Mouse (Mus musculus) forebrain, embryonic 13.5 days (tissue): ENCODE measurements at regions not wholly inside any gene's neighbourhood (a gene's known extent, or its start where the extent isn't known, plus 50 kb on each side); places are given as distances from the start of the nearest gene placed in this dataset.
"Not testable (repeated sequence)": the region's sequence is repeated elsewhere in the genome, so short reads cannot be mapped to it uniquely, and the experiment has no call there.

Experiments used
- ATAC-seq: fragments of 200-750 bp; cut with Nextera tagmentation; 2 replicates; pipeline ENCODE4 v1.8.0; 2017
- H3K27ac ChIP-seq: fragments of 300-500 bp; sonication (generic); 2 replicates; pipeline ENCODE4 v1.5.1; 2015; ENCODE audit warnings: inconsistent platforms, mild to moderate bottlenecking, moderate library complexity
- H3K27me3 ChIP-seq: fragments of 300-500 bp; sonication (generic); 2 replicates; pipeline ENCODE4 v1.6.1; 2015; ENCODE audit warnings: mild to moderate bottlenecking, inconsistent platforms
- H3K36me3 ChIP-seq: fragments of 300-500 bp; sonication (generic); 2 replicates; pipeline ENCODE4 v1.6.1; 2015; ENCODE audit warnings: mild to moderate bottlenecking, inconsistent platforms; ENCODE audit not compliant: poor library complexity, severe bottlenecking
- H3K4me1 ChIP-seq: fragments of 300-500 bp; sonication (generic); 2 replicates; pipeline ENCODE4 v1.6.1; 2015; ENCODE audit warnings: inconsistent platforms
- H3K4me2 ChIP-seq: fragments of 300-500 bp; sonication (generic); 2 replicates; pipeline ENCODE4 v1.6.1; 2015; ENCODE audit warnings: inconsistent platforms, mild to moderate bottlenecking, moderate library complexity
- H3K4me3 ChIP-seq: fragments of 300-500 bp; sonication (generic); 2 replicates; pipeline ENCODE4 v1.5.1; 2015; ENCODE audit warnings: mild to moderate bottlenecking, inconsistent platforms
- H3K9ac ChIP-seq: fragments of 300-500 bp; sonication (generic); 2 replicates; pipeline ENCODE4 v1.6.1; 2015; ENCODE audit warnings: mild to moderate bottlenecking, inconsistent platforms
- H3K9me3 ChIP-seq: fragments of 300-500 bp; sonication (generic); replicated peaks from 2 replicates; pipeline ENCODE4 v1.6.1; 2016; ENCODE audit warnings: inconsistent platforms
- WGBS: fragments of 180-500 bp; shearing (Covaris S2); methylation state at CpG from one replicate; pipeline ENCODE4 v1.1.7; 2015; 5-methylcytosine and 5-hydroxymethylcytosine counted together

GRCm38 (mm10) chr9:11126833-11127232, 222.3 kb upstream of the Cntn5 start:
- Histone ChIP-seq H3K9me3 (no peaks in the 10 kb centered on the region), H3K36me3 (no peaks in the 10 kb centered on the region), H3K9ac (no peak overlapping the region), H3K4me2 (no peak overlapping the region), H3K27me3 (no peaks in the 10 kb centered on the region), H3K4me1 (no peaks in the 10 kb centered on the region), H3K27ac (no peak overlapping the region), H3K4me3 (no peak overlapping the region)
- 82% methylated on average over 5 of the region's 5 CpGs for WGBS
- ATAC-seq, result no peak

DNA sequence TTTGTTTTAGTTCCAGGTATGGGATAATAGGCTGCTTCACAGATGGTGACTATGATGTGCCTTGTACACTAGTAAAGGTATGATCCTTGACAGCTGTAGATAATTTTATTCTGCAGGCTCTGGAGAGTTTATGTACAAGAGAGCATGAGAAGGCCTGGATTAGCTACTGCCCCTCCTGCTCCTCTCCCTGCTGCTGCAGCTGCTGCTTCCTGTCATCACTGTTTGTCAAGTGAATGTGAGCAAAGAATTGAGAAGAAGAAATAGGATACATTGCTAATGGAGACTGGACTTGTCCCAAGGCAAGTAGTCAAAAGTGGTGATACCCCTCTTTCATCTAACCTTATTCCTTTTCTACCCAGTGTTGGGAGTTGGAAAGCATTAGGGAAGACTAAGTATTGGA, 214.6 kb upstream of the Cntn5 start:
- H3K27ac ChIP-seq, result no peak overlapping the region
- no peaks in the 10 kb centered on the region for H3K27me3 ChIP-seq
- ATAC-seq, result no peak
- no peak overlapping the region for H3K4me3 ChIP-seq
- no peak overlapping the region for H3K4me2 ChIP-seq
- H3K36me3 ChIP-seq, result no peaks in the 10 kb centered on the region
- no peaks in the 10 kb centered on the region for H3K4me1 ChIP-seq
- H3K9ac ChIP-seq, result no peak overlapping the region
- H3K9me3 ChIP-seq, result no peaks in the 10 kb centered on the region

DNA sequence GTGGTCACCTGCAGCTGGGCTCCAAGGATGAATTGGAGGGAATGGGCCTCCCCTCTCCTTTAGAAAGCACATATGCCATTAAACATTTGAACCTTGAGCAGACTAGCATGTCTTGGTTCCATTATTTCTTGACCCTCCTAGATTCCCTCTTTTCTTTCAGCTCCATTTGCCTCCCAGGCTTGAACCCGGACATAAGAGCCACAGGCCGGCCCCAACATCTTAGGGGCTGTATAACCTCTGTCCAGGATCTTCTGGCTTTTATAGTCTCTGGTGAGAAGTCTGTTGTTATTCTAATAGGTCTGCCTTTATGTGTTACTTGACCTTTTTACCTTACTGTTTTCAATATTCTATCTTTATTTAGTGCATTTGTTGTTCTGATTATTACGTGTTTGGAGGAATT, 203.3 kb upstream of the Cntn5 start:
- WGBS, result 80% methylated on average over 3 of the region's 3 CpGs
- H3K27ac ChIP-seq, H3K4me1 ChIP-seq, H3K27me3 ChIP-seq, H3K9me3 ChIP-seq, H3K9ac ChIP-seq, H3K36me3 ChIP-seq, ATAC-seq, H3K4me3 ChIP-seq, H3K4me2 ChIP-seq: not testable (repeated sequence)

DNA sequence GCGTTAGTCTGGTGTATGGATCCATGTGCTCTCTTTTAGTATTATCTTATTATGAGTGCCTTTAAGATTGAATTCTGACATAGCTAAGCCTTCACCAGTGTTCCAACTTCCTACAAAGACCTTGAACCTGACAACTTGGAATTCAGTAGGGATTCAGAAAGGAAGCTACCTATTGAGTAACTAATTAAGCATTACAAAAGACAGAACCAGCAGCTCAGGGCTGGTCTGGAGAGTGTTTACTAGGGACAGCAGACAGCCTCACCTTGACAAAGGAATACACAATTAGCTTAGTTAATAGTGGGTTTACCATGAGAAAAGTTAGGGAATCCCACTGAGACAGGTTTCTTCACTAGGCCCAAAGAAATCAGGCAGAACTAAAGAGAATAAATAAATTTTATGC, 202.6 kb upstream of the Cntn5 start:
- 93% methylated on average over 1 of the region's 1 CpGs for WGBS
- not testable (repeated sequence) for H3K36me3 ChIP-seq, H3K27me3 ChIP-seq, ATAC-seq, H3K27ac ChIP-seq, H3K4me2 ChIP-seq, H3K9ac ChIP-seq, H3K4me3 ChIP-seq, H3K9me3 ChIP-seq, H3K4me1 ChIP-seq

DNA sequence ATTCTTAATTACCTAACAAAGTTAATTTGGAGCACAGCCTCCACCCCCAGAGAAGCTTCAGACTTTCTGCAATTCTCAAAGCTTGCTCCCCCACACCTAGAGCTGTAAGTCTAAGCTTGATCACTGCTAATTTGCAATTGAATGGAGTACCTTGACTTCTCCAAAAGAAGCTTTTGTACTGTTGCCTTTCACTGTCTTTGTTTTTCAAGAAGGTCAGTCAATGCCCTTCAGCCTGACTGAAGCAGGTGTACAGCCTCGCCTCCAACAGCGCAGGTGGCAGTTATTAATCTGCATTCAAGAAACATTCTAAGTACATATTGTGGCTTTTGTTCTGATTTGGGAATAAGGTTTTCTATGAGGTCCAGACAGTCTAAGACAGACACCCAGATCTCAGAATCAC, 201.7 kb upstream of the Cntn5 start:
- Histone ChIP-seq H3K9me3 (peaks cover 4% of the 10 kb centered on the region; the same call in 1 of the 2 replicates), H3K36me3 (no peaks in the 10 kb centered on the region), H3K9ac (no peak overlapping the region), H3K27ac (no peak overlapping the region), H3K27me3 (no peaks in the 10 kb centered on the region), H3K4me3 (no peak overlapping the region), H3K4me2 (no peak overlapping the region), H3K4me1 (no peaks in the 10 kb centered on the region)
- no peak for ATAC-seq
- WGBS, result 85% methylated on average over 2 of the region's 2 CpGs

DNA sequence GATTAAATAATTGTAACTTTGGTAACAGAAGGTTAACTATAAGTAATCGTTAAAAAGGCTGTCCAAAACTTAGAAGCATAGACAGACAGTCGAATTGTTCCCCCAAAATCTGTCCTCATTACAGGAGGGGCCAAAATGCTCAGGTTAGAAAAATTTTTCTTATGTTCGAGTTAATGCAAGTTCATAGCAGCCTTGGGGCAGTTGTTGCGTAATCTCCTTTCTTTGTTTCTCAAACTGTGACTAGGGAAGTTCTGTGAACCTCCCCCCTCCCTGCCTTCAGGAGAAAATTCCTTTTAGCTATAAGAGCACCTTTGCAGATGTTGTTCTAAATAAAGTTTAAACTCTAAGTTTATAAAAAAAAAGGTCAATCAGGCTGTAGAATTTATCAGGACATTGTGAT, 198.9 kb upstream of the Cntn5 start:
- 83% methylated on average over 4 of the region's 4 CpGs for WGBS
- no peak for ATAC-seq

DNA sequence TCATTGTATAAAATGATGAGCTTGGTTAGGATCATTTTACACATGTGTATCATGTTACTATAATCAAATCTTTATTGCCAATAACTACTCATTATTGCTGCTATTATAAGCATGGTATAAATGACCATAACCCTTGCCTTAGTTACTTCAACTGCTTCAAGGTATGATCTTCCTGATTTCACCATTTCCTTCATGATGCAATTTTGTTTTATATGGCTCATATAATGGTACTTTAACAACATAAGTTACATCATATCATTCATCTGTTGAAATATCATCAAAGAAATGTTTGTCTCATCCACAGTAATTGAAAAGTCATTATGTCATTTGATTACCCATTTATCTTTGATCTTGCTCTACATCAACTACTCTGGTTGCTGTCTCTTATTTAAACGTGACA, 188.3 kb upstream of the Cntn5 start:
- Histone ChIP-seq H3K27ac (no peak overlapping the region), H3K9ac (no peak overlapping the region), H3K4me3 (no peak overlapping the region), H3K27me3 (no peaks in the 10 kb centered on the region), H3K4me1 (no peaks in the 10 kb centered on the region), H3K36me3 (no peaks in the 10 kb centered on the region), H3K9me3 (no peaks in the 10 kb centered on the region), H3K4me2 (no peak overlapping the region)
- no peak for ATAC-seq
- 88% methylated on average over 1 of the region's 1 CpGs for WGBS

More for the DNA sequence above, 198.9 kb upstream of the Cntn5 start:
- H3K9ac ChIP-seq, result no peak overlapping the region
- peaks cover 4% of the 10 kb centered on the region; the same call in 1 of the 2 replicates for H3K9me3 ChIP-seq
- H3K4me3 ChIP-seq, result no peak overlapping the region
- H3K27ac ChIP-seq, result no peak overlapping the region
- no peaks in the 10 kb centered on the region for H3K4me1 ChIP-seq
- H3K36me3 ChIP-seq, result no peaks in the 10 kb centered on the region
- no peaks in the 10 kb centered on the region for H3K27me3 ChIP-seq
- H3K4me2 ChIP-seq, result no peak overlapping the region

- WGBS, result 67% methylated on average over 2 of the region's 2 CpGs
- not testable (repeated sequence) for H3K4me2 ChIP-seq, H3K27ac ChIP-seq, H3K36me3 ChIP-seq, H3K27me3 ChIP-seq, H3K4me1 ChIP-seq, H3K9ac ChIP-seq, H3K9me3 ChIP-seq, H3K4me3 ChIP-seq, ATAC-seq
Observed at GRCm38 (mm10) chr9:11067125-11067524, 162.6 kb upstream of the Cntn5 start.

- no peak for ATAC-seq
- Histone ChIP-seq H3K27me3 (no peaks in the 10 kb centered on the region), H3K4me3 (no peak overlapping the region), H3K9ac (no peak overlapping the region), H3K9me3 (no peaks in the 10 kb centered on the region), H3K36me3 (no peaks in the 10 kb centered on the region), H3K27ac (no peak overlapping the region), H3K4me2 (no peak overlapping the region), H3K4me1 (no peaks in the 10 kb centered on the region)
- WGBS, result 63% methylated on average over 1 of the region's 1 CpGs
Observed at GRCm38 (mm10) chr9:11062856-11063255, 158.3 kb upstream of the Cntn5 start.
